Mouse (Mus musculus): ENCODE results near the gene Grk6. TPM values are rescaled to one million over a fixed set of nuclear protein-coding genes. Genes with fewer than 3 reads are reported as not detected.

The Grk6 gene
- polyA plus RNA-seq, 1 experiment from 2014 or later, result 24.3 TPM

DNA sequence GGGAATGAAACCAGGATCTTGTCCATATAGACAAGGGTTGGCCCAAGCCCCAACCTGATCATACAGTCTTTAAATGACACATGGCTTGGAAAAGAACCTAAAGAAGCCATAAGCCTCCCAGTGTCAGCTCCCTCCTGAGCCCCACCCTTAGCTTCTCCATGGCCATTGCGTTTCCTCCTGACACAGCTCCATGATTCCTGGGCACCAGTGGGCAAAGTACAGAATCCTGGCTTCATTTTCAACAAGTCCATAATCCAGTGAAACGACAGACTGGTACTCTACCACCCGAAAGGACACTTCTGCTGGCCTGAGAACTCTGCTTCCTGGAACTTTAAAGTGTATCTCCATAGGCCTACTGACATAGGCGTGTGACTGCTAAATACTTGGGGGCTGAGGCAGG is 37.5 kb upstream of the Grk6 start:
- Histone ChIP-seq H3K4me3 (ENCODE audit: low read depth, low read length) (no peak overlapping the region), H3K36me3 (ENCODE audit: control insufficient read depth, insufficient read depth, low read length) (no peaks in the 10 kb centered on the region), H3K9ac (ENCODE audit: low read depth, low read length) (no peak overlapping the region), H3K27me3 (ENCODE audit: control insufficient read depth, insufficient read depth, low read length) (peaks cover 48% of the 10 kb centered on the region), H3K4me2 (no peak overlapping the region), H3K4me1 (ENCODE audit: control insufficient read depth, insufficient read depth, low read length) (no peaks in the 10 kb centered on the region), H3K27ac (ENCODE audit: low read depth, low read length) (no peak overlapping the region), H3K9me3 (replicated peaks; ENCODE audit: control insufficient read depth, low read length) (no peaks in the 10 kb centered on the region)
- ATAC-seq (replicated peaks; ENCODE audit: insufficient number of reproducible peaks, low FRiP score, low TSS enrichment), result no peak
- WGBS (ENCODE audit: insufficient replicate concordance), result 73% methylated on average over 4 of the region's 4 CpGs

DNA sequence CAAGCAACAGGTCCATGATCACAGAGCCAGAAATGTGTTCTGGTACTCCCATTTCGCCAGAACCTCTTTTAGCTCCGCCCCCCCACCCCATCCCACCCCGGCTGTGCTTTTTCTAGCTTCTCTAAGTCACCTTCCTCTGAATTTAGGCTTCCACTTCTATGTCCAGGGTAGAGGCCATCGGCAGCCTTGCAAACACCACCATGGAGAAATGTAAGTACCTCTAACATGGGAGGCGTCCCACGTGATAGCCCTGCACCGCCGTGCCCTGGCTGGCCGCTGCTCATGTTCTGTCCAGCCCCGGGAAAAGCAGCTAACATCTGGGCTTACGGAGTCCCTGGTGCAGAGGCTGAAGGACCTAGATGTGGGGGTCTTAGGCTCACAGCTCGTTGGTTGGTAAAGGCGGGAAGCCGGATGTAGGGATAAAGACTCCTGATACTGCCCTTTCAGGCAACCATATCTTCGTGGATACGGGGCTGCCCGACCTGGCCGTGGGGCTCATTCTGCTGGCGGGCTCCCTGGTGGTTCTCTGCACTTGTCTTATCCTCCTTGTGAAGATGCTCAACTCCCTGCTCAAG is 36.2 kb upstream of the Grk6 start:
- H3K36me3 ChIP-seq (ENCODE audit: control insufficient read depth, insufficient read depth, low read length), result no peaks in the 10 kb centered on the region
- H3K4me3 ChIP-seq (ENCODE audit: low read depth, low read length), result no peak overlapping the region
- no peak overlapping the region for H3K27ac ChIP-seq (ENCODE audit: low read depth, low read length)
- no peak overlapping the region for H3K4me2 ChIP-seq
- no peaks in the 10 kb centered on the region for H3K4me1 ChIP-seq (ENCODE audit: control insufficient read depth, insufficient read depth, low read length)
- ATAC-seq (replicated peaks; ENCODE audit: insufficient number of reproducible peaks, low FRiP score, low TSS enrichment), result no peak
- peaks cover 51% of the 10 kb centered on the region for H3K27me3 ChIP-seq (ENCODE audit: control insufficient read depth, insufficient read depth, low read length)
- H3K9ac ChIP-seq (ENCODE audit: low read depth, low read length), result no peak overlapping the region
- H3K9me3 ChIP-seq (replicated peaks; ENCODE audit: control insufficient read depth, low read length), result no peaks in the 10 kb centered on the region
- 70% methylated on average over 19 of the region's 19 CpGs for WGBS (ENCODE audit: insufficient replicate concordance)

DNA sequence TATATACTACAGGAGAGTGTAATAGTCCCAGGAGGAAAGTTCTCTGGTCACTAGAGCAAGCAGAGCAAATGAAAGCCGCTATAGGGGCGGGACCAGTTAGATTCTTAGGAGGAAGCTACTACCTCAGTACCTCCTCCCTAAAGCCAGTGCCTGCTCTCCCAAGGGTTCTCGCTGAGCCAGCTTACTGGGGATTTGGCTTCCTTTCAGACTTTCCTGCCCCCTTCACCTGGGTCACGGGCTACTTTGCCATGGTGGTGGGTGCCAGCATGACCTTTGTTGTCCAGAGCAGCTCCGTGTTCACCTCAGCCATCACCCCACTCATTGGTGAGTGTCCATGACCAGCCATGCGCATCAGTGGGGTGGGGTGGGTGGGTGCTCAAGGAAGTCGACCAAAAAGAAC is 33.0 kb upstream of the Grk6 start:
- Histone ChIP-seq H3K4me3 (ENCODE audit: low read depth, low read length) (no peak overlapping the region), H3K9ac (ENCODE audit: low read depth, low read length) (no peak overlapping the region), H3K4me1 (ENCODE audit: control insufficient read depth, insufficient read depth, low read length) (no peaks in the 10 kb centered on the region), H3K27ac (ENCODE audit: low read depth, low read length) (no peak overlapping the region), H3K27me3 (ENCODE audit: control insufficient read depth, insufficient read depth, low read length) (peaks cover 49% of the 10 kb centered on the region), H3K36me3 (ENCODE audit: control insufficient read depth, insufficient read depth, low read length) (no peaks in the 10 kb centered on the region), H3K9me3 (replicated peaks; ENCODE audit: control insufficient read depth, low read length) (no peaks in the 10 kb centered on the region), H3K4me2 (no peak overlapping the region)
- no peak for ATAC-seq (replicated peaks; ENCODE audit: insufficient number of reproducible peaks, low FRiP score, low TSS enrichment)
- 71% methylated on average over 7 of the region's 7 CpGs for WGBS (ENCODE audit: insufficient replicate concordance)

DNA sequence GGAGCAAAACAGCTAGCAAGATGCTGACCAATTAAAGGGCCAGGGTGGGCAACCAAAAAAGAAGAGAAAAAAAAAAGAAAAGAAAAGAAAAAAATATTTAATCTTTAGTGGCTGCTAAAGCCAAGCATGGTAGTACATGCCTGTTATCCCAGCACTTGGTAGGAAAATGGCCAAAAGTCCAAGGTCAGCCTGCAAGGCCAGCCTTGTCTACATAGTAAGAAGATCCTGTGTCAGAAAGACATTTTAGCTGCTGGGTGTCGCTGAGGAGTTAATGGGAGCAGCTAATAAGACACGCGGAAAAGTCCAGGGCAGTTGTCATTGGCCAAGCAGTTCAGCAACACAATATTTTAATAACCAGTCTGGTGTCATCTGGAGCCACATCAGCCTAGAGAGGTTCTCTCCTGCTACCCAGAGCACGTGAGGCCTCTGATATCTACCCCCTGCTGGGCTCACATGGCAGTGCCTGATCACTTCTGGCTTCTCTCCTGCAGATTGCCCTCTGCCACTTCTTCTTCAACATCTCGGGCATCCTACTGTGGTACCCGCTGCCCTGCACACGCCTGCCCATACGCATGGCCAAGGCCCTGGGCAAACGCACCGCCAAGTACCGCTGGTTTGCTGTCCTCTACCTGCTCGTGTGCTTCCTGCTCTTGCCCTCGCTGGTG is 32.1 kb upstream of the Grk6 start:
- Histone ChIP-seq H3K27me3 (ENCODE audit: control insufficient read depth, insufficient read depth, low read length) (peaks cover 55% of the 10 kb centered on the region), H3K4me3 (ENCODE audit: low read depth, low read length) (no peak overlapping the region), H3K4me1 (ENCODE audit: control insufficient read depth, insufficient read depth, low read length) (no peaks in the 10 kb centered on the region), H3K36me3 (ENCODE audit: control insufficient read depth, insufficient read depth, low read length) (no peaks in the 10 kb centered on the region), H3K4me2 (no peak overlapping the region), H3K9ac (ENCODE audit: low read depth, low read length) (no peak overlapping the region), H3K27ac (ENCODE audit: low read depth, low read length) (no peak overlapping the region), H3K9me3 (replicated peaks; ENCODE audit: control insufficient read depth, low read length) (no peaks in the 10 kb centered on the region)
- 81% methylated on average over 13 of the region's 13 CpGs for WGBS (ENCODE audit: insufficient replicate concordance)
- no peak for ATAC-seq (replicated peaks; ENCODE audit: insufficient number of reproducible peaks, low FRiP score, low TSS enrichment)

DNA sequence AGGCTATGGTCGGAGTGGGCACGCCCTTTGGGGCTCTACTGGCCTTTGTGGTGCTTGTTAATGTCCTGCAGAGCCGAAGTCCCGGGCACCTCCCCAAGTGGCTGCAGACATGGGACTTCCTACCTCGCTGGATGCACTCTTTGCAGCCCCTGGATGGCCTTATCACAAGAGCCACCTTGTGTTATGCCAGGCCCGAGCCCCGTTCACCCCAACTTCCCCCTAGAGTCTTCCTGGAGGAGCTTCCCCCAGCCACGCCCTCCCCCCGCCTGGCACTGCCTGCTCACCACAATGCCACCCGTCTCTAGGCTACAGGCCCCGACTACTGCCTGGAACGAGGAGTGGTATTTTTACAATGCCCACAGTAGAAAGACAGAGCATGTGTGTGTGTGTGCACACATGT is 31.5 kb upstream of the Grk6 start:
- no peaks in the 10 kb centered on the region for H3K9me3 ChIP-seq (replicated peaks; ENCODE audit: control insufficient read depth, low read length)
- no peak overlapping the region for H3K4me3 ChIP-seq (ENCODE audit: low read depth, low read length)
- H3K4me2 ChIP-seq, result no peak overlapping the region
- WGBS (ENCODE audit: insufficient replicate concordance), result 61% methylated on average over 12 of the region's 12 CpGs
- ATAC-seq (replicated peaks; ENCODE audit: insufficient number of reproducible peaks, low FRiP score, low TSS enrichment), result 0 out of 2 replicates have a peak, but pooled peaks have one; percentile 37
- H3K9ac ChIP-seq (ENCODE audit: low read depth, low read length), result no peak overlapping the region
- no peaks in the 10 kb centered on the region for H3K36me3 ChIP-seq (ENCODE audit: control insufficient read depth, insufficient read depth, low read length)
- no peaks in the 10 kb centered on the region for H3K4me1 ChIP-seq (ENCODE audit: control insufficient read depth, insufficient read depth, low read length)
- no peak overlapping the region for H3K27ac ChIP-seq (ENCODE audit: low read depth, low read length)
- peaks cover 60% of the 10 kb centered on the region for H3K27me3 ChIP-seq (ENCODE audit: control insufficient read depth, insufficient read depth, low read length)

DNA sequence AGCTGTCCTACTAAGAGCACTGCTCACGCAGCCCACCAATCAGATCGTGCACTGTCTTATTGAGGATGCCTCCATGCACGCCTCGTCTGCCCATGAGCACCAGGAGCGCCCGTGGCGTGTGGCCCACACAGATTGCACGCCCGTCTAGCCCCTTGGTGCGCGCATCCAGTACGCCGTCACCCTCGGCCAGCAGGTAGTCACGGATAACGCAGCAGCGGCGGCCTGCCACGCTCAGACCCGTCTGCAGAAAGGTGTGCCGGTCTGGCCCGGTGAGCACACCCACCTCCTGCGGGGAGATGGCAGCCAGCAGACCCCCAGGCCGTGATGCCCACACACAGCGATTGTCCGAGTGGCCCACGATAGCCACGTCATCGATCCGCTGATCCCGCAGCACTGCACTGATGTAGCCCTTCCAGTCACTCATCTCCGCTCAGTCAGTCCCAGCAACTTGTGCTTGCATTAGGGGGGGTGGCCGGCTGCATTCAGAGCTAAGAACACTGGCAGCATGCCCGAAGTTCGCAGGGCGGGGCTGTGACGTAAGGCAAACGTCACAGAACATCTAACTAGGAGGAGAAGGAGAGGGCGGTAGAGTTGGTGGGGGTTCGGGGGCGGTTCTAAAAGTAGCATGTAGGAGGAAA is 30.0 kb upstream of the Grk6 start, which contains the start of gene Pfn3:
Pfn3 (minus strand) TSS at position 490 of the 638 bp plus-strand sequence.
- Histone ChIP-seq H3K4me2 (peak within 1 kb of the TSS; percentile 61), H3K27ac (ENCODE audit: low read depth, low read length) (no peak within 1 kb of the TSS), H3K4me1 (ENCODE audit: control insufficient read depth, insufficient read depth, low read length) (no peaks in the 10 kb centered on the region), H3K36me3 (ENCODE audit: control insufficient read depth, insufficient read depth, low read length) (no peaks in the 10 kb centered on the region), H3K9me3 (replicated peaks; ENCODE audit: control insufficient read depth, low read length) (no peaks in the 10 kb centered on the region), H3K27me3 (ENCODE audit: control insufficient read depth, insufficient read depth, low read length) (peaks cover 71% of the 10 kb centered on the region), H3K9ac (ENCODE audit: low read depth, low read length) (0 out of 2 replicates have a peak within 1 kb of the TSS, but pooled peaks have one; percentile 6), H3K4me3 (ENCODE audit: low read depth, low read length) (peak within 1 kb of the TSS; percentile 28)
- 13% methylated on average over 41 of the region's 41 CpGs for WGBS (ENCODE audit: insufficient replicate concordance)
- no peak for ATAC-seq (replicated peaks; ENCODE audit: insufficient number of reproducible peaks, low FRiP score, low TSS enrichment)

DNA sequence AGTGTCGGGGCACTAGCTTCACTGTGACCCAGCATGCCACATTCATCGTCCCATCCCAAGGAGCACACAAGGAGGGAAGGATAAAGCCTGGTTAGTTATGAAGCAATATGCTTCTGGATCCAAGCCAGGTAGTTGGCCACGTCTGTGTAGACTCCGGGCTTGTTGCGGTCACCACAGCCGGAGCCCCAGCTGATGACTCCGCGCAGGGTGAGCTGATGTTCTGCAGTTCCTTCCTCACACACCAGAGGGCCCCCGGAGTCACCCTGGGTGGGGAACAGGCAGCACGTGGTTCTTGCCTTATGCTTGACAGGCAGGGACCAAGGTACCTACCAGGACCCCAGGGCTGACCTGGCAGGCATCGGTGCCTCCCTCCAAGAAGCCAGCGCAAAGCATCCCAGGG is 26.9 kb upstream of the Grk6 start:
- no peak; the same call in 1 of the 2 replicates for ATAC-seq (replicated peaks; ENCODE audit: insufficient number of reproducible peaks, low FRiP score, low TSS enrichment)
- H3K4me1 ChIP-seq (ENCODE audit: control insufficient read depth, insufficient read depth, low read length), result peaks cover 5% of the 10 kb centered on the region
- no peaks in the 10 kb centered on the region for H3K9me3 ChIP-seq (replicated peaks; ENCODE audit: control insufficient read depth, low read length)
- H3K4me2 ChIP-seq, result no peak overlapping the region
- H3K36me3 ChIP-seq (ENCODE audit: control insufficient read depth, insufficient read depth, low read length), result no peaks in the 10 kb centered on the region
- peaks cover 80% of the 10 kb centered on the region for H3K27me3 ChIP-seq (ENCODE audit: control insufficient read depth, insufficient read depth, low read length)
- WGBS (ENCODE audit: insufficient replicate concordance), result 14% methylated on average over 12 of the region's 12 CpGs
- H3K4me3 ChIP-seq (ENCODE audit: low read depth, low read length), result no peak overlapping the region
- no peak overlapping the region for H3K27ac ChIP-seq (ENCODE audit: low read depth, low read length)
- H3K9ac ChIP-seq (ENCODE audit: low read depth, low read length), result no peak overlapping the region

DNA sequence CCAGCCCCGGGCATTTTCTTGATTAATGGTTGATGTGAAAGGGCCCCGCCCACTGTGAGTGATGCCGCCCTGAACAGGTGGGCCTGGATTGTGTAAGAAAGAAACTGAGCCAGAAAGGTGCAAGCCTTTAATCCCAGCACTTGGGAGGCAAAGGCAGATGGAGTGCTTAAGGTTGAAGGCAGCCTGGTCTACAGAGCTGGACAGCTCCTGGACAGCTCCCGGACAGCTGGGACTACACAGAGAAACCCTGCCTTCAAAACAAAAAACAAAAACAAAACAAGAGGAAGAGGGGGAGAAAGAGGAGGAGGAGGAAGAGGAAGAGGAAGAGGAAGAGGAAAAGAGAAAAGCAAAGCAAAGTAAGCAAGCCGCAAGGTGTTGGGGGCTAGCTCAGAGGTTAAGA is 25.7 kb upstream of the Grk6 start:
- Histone ChIP-seq H3K4me1 (ENCODE audit: control insufficient read depth, insufficient read depth, low read length) (peaks cover 5% of the 10 kb centered on the region), H3K36me3 (ENCODE audit: control insufficient read depth, insufficient read depth, low read length) (no peaks in the 10 kb centered on the region), H3K4me3 (ENCODE audit: low read depth, low read length) (no peak overlapping the region), H3K27ac (ENCODE audit: low read depth, low read length) (no peak overlapping the region), H3K9me3 (replicated peaks; ENCODE audit: control insufficient read depth, low read length) (no peaks in the 10 kb centered on the region), H3K4me2 (no peak overlapping the region), H3K27me3 (ENCODE audit: control insufficient read depth, insufficient read depth, low read length) (peaks cover 69% of the 10 kb centered on the region), H3K9ac (ENCODE audit: low read depth, low read length) (no peak overlapping the region)
- ATAC-seq (replicated peaks; ENCODE audit: insufficient number of reproducible peaks, low FRiP score, low TSS enrichment), result no peak
- 74% methylated on average over 5 of the region's 5 CpGs for WGBS (ENCODE audit: insufficient replicate concordance)
